Mouse (Mus musculus): ENCODE measurements around the gene Vangl1. TPM values are rescaled to one million over a fixed set of nuclear protein-coding genes. Genes with fewer than 3 reads are reported as not detected.

The Vangl1 gene
- polyA plus RNA-seq, 1 experiment from 2014 or later: 14.0 TPM

DNA sequence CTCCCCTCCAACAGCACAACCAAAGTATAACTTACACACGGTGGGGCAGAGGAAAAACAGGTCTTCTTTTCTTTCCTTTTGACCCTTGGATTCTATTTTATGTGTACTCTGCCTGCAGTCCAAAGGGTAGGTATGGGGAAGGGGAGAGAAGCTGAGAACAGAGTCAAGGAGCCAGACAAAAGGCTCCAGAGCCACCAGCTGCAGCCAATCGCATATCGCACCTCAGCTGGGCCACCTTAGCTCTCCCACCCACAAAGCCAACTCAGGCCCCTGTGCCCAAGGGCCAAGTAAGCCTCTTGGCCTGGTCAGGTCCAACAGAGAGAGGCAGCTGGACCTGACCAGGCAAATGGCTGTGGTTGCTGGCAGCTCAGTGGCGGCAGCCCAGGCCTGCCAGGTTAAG lies 52.0 kb downstream of the Vangl1 start:
- Histone ChIP-seq H3K4me1 (ENCODE audit: insufficient read depth, low read depth, low read length) (no peaks in the 10 kb centered on the region; the same call in 1 of the 2 replicates), H3K4me3 (ENCODE audit: low read depth, low read length) (no peak overlapping the region), H3K9ac (replicated peaks; ENCODE audit: low read depth) (no peak overlapping the region), H3K27me3 (replicated peaks; ENCODE audit: insufficient read depth, low read length) (no peaks in the 10 kb centered on the region), H3K27ac (ENCODE audit: low read length) (peak overlapping the region; percentile 64; the same call in 1 of the 2 replicates), H3K4me2 (replicated peaks; ENCODE audit: low read depth, low read length) (peak overlapping the region; percentile 30; the same call in 1 of the 2 replicates), H3K9me3 (ENCODE audit: low read length) (no peaks in the 10 kb centered on the region), H3K36me3 (ENCODE audit: insufficient read depth, low read length) (no peaks in the 10 kb centered on the region)
- DNase-seq (ENCODE audit: low spot score): no peak
- TF ChIP-seq EP300 (IDR thresholded peaks at IDR 0.05) (no peak), CTCF (IDR thresholded peaks at IDR 0.05) (no peak)
- WGBS: 48% methylated on average over 4 of the region's 4 CpGs
- no peak; the same call in 1 of the 2 replicates for ATAC-seq

DNA sequence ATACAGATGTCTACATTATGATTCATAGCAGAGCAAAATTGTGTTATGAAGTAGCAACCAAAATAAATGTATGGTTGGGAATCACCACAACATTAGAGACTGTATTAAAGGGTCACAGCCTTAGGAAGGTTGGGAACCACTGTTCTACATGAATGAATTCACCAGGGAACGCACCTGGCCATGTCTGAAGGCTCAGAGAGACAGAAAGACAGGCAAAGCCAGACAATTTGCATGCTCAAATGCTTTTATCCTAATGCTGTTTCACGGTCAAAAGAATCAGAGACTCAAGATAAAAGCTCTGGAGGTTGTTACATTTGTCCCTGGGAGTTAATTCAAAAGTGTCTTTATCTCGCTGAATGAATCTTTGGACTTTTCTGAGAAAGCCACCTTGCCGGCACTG lies 52.6 kb downstream of the Vangl1 start:
- Histone ChIP-seq H3K9ac (replicated peaks; ENCODE audit: low read depth) (no peak overlapping the region), H3K27ac (ENCODE audit: low read length) (no peak overlapping the region), H3K4me3 (ENCODE audit: low read depth, low read length) (no peak overlapping the region), H3K4me1 (ENCODE audit: insufficient read depth, low read depth, low read length) (no peaks in the 10 kb centered on the region; the same call in 1 of the 2 replicates), H3K27me3 (replicated peaks; ENCODE audit: insufficient read depth, low read length) (no peaks in the 10 kb centered on the region), H3K9me3 (ENCODE audit: low read length) (no peaks in the 10 kb centered on the region), H3K4me2 (replicated peaks; ENCODE audit: low read depth, low read length) (no peak overlapping the region), H3K36me3 (ENCODE audit: insufficient read depth, low read length) (no peaks in the 10 kb centered on the region)
- ATAC-seq (no peak), DNase-seq (ENCODE audit: low spot score) (no peak)
- 68% methylated on average over 4 of the region's 4 CpGs for WGBS
- TF ChIP-seq CTCF (IDR thresholded peaks at IDR 0.05): no peak
- TF ChIP-seq EP300 (IDR thresholded peaks at IDR 0.05): no peak

DNA sequence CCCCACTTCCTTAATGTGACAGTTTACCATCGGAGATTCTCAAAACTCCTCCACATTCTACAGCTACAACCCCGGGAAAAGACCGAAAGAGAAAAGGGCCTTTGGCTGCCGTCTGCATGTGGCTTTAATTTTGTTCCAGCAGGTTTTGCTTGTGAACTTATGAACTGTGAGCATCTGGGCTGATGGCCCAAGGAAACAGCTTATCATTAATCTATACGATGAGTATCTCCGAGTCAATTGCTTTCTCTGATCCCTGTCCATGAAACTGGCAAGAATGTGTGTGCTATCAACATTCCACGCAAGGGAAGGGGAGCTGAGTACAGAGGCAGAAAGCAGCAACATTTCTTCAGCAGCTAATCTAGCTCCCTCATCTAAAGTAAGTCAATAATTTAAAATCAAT lies 54.6 kb downstream of the Vangl1 start:
- WGBS: 33% methylated on average over 7 of the region's 7 CpGs
- Histone ChIP-seq H3K4me1 (ENCODE audit: insufficient read depth, low read depth, low read length) (no peaks in the 10 kb centered on the region; the same call in 1 of the 2 replicates), H3K4me2 (replicated peaks; ENCODE audit: low read depth, low read length) (no peak overlapping the region), H3K27ac (ENCODE audit: low read length) (no peak overlapping the region), H3K4me3 (ENCODE audit: low read depth, low read length) (no peak overlapping the region), H3K9me3 (ENCODE audit: low read length) (no peaks in the 10 kb centered on the region), H3K27me3 (replicated peaks; ENCODE audit: insufficient read depth, low read length) (no peaks in the 10 kb centered on the region), H3K9ac (replicated peaks; ENCODE audit: low read depth) (no peak overlapping the region), H3K36me3 (ENCODE audit: insufficient read depth, low read length) (no peaks in the 10 kb centered on the region)
- DNase-seq (ENCODE audit: low spot score): no peak
- no peak for TF ChIP-seq EP300 (IDR thresholded peaks at IDR 0.05)
- no peak for TF ChIP-seq CTCF (IDR thresholded peaks at IDR 0.05)
- no peak; the same call in 1 of the 2 replicates for ATAC-seq

DNA sequence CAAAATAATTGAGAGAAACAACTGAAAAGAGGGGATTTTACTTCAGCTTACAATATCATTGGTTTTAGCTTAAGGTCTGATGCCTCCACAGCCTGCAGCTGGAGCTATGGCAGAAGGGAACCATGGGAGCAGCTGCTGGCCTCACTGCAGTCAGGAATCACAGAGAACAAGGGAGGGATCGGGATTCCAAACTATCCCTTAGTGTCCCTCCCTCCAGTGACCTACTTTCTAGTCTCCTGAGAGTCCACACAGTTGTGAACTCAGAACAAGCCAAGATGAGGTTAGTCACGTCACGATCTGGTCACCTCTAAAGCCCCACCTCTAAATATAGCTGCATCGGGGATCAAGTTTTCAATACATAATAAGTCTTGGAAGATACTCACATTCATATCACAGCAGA lies 57.3 kb downstream of the Vangl1 start:
- H3K9me3 ChIP-seq (ENCODE audit: low read length): no peaks in the 10 kb centered on the region

DNA sequence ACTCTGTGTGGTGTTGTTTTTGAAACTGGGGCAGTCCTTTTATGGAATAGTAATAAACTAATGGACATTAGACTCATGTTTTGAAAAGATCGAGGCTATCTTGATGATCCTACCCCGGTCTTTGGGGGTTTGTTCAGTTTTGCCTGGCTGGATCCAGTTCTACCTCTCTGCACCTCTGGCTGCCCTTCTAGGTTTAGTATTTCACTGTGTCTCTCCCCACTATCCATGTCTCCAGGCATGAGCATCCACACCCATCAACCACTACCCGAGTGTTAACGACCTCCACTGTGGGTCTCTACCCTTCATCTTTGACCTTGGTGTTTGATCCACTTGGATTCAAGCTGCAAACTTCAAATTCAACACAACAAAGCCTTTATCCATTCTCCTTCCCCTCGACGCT lies 58.1 kb downstream of the Vangl1 start:
- Histone ChIP-seq H3K36me3 (ENCODE audit: insufficient read depth, low read length) (no peaks in the 10 kb centered on the region), H3K9ac (replicated peaks; ENCODE audit: low read depth) (no peak overlapping the region), H3K9me3 (ENCODE audit: low read length) (no peaks in the 10 kb centered on the region), H3K27ac (ENCODE audit: low read length) (no peak overlapping the region), H3K4me1 (ENCODE audit: insufficient read depth, low read depth, low read length) (no peaks in the 10 kb centered on the region; the same call in 1 of the 2 replicates), H3K27me3 (replicated peaks; ENCODE audit: insufficient read depth, low read length) (no peaks in the 10 kb centered on the region), H3K4me3 (ENCODE audit: low read depth, low read length) (no peak overlapping the region), H3K4me2 (replicated peaks; ENCODE audit: low read depth, low read length) (no peak overlapping the region)
- no peak for TF ChIP-seq EP300 (IDR thresholded peaks at IDR 0.05)
- no peak for TF ChIP-seq CTCF (IDR thresholded peaks at IDR 0.05)
- DNase-seq (ENCODE audit: low spot score): no peak
- WGBS: 87% methylated on average over 6 of the region's 6 CpGs
- no peak for ATAC-seq

More for the DNA sequence above, 57.3 kb downstream of the Vangl1 start:
- WGBS: 86% methylated on average over 4 of the region's 4 CpGs
- ATAC-seq (no peak), DNase-seq (ENCODE audit: low spot score) (no peak)
- Histone ChIP-seq H3K4me2 (replicated peaks; ENCODE audit: low read depth, low read length) (no peak overlapping the region), H3K27ac (ENCODE audit: low read length) (no peak overlapping the region), H3K9ac (replicated peaks; ENCODE audit: low read depth) (no peak overlapping the region), H3K4me3 (ENCODE audit: low read depth, low read length) (no peak overlapping the region), H3K27me3 (replicated peaks; ENCODE audit: insufficient read depth, low read length) (no peaks in the 10 kb centered on the region), H3K36me3 (ENCODE audit: insufficient read depth, low read length) (no peaks in the 10 kb centered on the region), H3K4me1 (ENCODE audit: insufficient read depth, low read depth, low read length) (no peaks in the 10 kb centered on the region; the same call in 1 of the 2 replicates)
- no peak for TF ChIP-seq CTCF (IDR thresholded peaks at IDR 0.05)

DNA sequence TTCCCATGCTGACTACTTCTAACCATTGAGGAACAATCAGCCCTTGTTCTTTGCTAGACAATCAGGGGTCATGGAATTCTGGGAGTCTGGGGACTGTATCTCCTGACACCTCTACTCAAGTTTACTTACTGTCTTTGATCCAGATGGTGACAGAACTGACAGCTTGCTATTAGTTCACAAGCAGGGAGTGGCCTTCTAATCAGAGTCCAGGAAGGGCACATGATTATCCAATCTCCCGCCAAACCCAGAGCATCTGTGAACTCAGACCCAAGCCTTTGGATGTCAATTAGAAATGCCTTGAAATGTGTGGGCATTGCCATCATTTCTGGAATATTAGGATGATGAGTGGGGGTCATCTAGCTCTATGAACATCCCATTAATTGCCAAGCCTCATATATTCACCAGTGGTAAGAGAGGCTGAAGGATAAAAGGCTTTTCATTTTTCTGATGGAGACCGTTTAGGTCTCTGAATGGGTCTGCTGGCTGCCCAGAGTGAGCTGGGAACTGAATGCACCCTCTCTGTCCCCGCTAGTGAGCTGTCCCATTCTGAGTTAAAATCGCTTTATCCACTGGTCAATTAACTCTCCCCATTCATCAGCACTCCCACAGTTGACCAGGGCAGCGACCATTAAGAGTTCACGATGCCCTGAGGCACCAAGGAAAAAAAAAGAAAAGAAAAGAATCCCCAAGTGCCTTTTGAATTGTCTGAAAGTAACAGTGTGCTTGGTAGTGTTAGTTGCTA lies 58.7 kb downstream of the Vangl1 start:
- Histone ChIP-seq H3K4me3 (ENCODE audit: low read depth, low read length) (no peak overlapping the region), H3K27ac (ENCODE audit: low read length) (no peak overlapping the region), H3K9ac (replicated peaks; ENCODE audit: low read depth) (no peak overlapping the region), H3K4me1 (ENCODE audit: insufficient read depth, low read depth, low read length) (no peaks in the 10 kb centered on the region; the same call in 1 of the 2 replicates), H3K36me3 (ENCODE audit: insufficient read depth, low read length) (no peaks in the 10 kb centered on the region), H3K27me3 (replicated peaks; ENCODE audit: insufficient read depth, low read length) (no peaks in the 10 kb centered on the region), H3K4me2 (replicated peaks; ENCODE audit: low read depth, low read length) (no peak overlapping the region), H3K9me3 (ENCODE audit: low read length) (no peaks in the 10 kb centered on the region)
- 73% methylated on average over 6 of the region's 6 CpGs for WGBS
- ATAC-seq (no peak), DNase-seq (ENCODE audit: low spot score) (no peak)
- TF ChIP-seq EP300 (IDR thresholded peaks at IDR 0.05) (no peak), CTCF (IDR thresholded peaks at IDR 0.05) (no peak)
